Comparison of ENCODE assay signal across 10 mouse cellular contexts in the genomic region with DNA sequence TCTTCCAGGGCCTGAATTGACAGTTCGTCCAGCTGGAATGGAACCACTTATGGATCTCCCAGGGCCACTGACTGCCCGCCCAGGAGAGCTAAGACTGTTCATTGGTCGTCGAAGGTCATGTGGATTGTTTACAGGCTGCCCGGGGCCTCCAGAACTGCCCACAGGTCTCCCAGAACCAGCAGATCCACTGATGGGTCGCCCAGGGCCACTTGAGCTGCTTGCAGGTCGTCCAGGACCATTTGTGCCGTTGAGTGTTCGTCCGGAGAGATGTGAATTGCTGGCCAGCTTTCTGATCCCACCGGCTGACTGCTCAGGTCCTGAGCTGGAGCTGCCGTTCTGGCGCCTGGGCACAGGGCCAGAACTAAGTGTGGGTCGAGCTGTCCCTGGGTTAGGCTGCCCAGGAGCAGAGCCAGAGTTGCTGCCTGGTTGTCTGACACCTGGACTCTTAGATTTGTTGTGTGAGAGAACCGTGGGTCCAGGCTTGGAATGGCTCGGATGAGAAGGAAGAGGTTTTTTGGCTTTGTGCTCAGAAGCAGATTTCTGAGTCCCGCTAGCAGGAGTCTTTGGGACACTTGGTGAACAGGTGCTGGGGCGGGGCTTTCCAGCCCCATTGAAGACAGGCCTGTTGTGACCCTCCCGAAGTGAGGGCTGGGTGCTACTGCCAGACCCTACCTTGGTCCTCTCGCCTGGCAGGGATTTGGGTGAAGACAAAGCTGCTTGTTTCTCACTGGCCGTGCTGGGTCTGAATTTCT. TPM values are rescaled to one million over a fixed set of nuclear protein-coding genes. Genes with fewer than 3 reads are reported as not detected.
A peak's percentile ranks its signal among the peaks of the same experiment; 100 is the strongest.
DNase-seq lines count a peak whose midpoint lies in the region; ATAC-seq and TF ChIP-seq lines count a peak whose summit lies in the region.
"Had no signal": no experiment of that assay in that cellular context is flagged by ENCODE, and none has a peak within 500 bp of the region (broad histone marks: within the 10 kb centered on the region; RNA-seq: fewer than 3 reads in every experiment).

No protein-coding gene starts in this region.

- peaks cover 11% of the 10 kb centered on the region; the same call in 1 of the 2 replicates for H3K4me1 ChIP-seq in liver, adult 2 months (ENCODE audit: control insufficient read depth, insufficient read depth, low read length)
- peaks cover 3% of the 10 kb centered on the region; the same call in 1 of the 2 replicates for H3K4me1 ChIP-seq in stomach, postnatal 0 days (replicated peaks; ENCODE audit: control insufficient read depth, insufficient read depth)

- H3K27ac ChIP-seq in liver, adult 2 months (replicated peaks; ENCODE audit: insufficient read depth, low read depth, low read length): no peak overlapping the region
- no peak overlapping the region for H3K27ac ChIP-seq in stomach, postnatal 0 days (replicated peaks)
- H3K27ac ChIP-seq: hindbrain, embryonic 13.5 days had no signal

- TF ChIP-seq EP300 in stomach, postnatal 0 days (optimal IDR thresholded peaks at IDR 0.05): no peak

- no peak for TF ChIP-seq POLR2A in liver, adult 2 months (IDR thresholded peaks at IDR 0.05; ENCODE audit: extremely low read depth, insufficient read depth, low read length)

- H3K9me3 ChIP-seq in stomach, postnatal 0 days (ENCODE audit: control insufficient read depth, low read length): no peaks in the 10 kb centered on the region
- H3K9me3 ChIP-seq: hindbrain, embryonic 13.5 days had no signal

- no peak for TF ChIP-seq CTCF in liver, adult 2 months (IDR thresholded peaks at IDR 0.05; ENCODE audit: low read depth, low read length)
- no peak for TF ChIP-seq CTCF in stomach, postnatal 0 days (IDR thresholded peaks at IDR 0.05; ENCODE audit: low read depth)

- H3K27me3 ChIP-seq in liver, adult 2 months (ENCODE audit: control insufficient read depth, insufficient read depth, low read length): no peaks in the 10 kb centered on the region
- H3K27me3 ChIP-seq in stomach, postnatal 0 days (ENCODE audit: control insufficient read depth, insufficient read depth, low read length): no peaks in the 10 kb centered on the region
- H3K27me3 ChIP-seq: hindbrain, embryonic 13.5 days had no signal

- DNase-seq in liver, adult 2 months (ENCODE audit: extremely low read depth, low read depth, low spot score): peak; percentile 68
- DNase-seq in liver: no peak
- peak; percentile 73 to 76 for DNase-seq in cerebellum, postnatal 36 days
- DNase-seq in induced T-regulatory cell, adult 2 months (ENCODE audit: low read depth): peak; percentile 3
- no peak for DNase-seq in stomach, postnatal 0 days (ENCODE audit: low spot score)
- DNase-seq in lung, adult 18-20 months: no peak
- no peak for DNase-seq in natural killer cell, adult 2 months (ENCODE audit: low spot score in 2 of 2)
- DNase-seq: embryo, embryonic 11 days had no signal

- H3K4me3 ChIP-seq in liver, adult 2 months (ENCODE audit: insufficient read depth, low read depth, low read length): no peak overlapping the region
- H3K4me3 ChIP-seq in stomach, postnatal 0 days (ENCODE audit: low read depth, low read length): no peak overlapping the region
- H3K4me3 ChIP-seq: hindbrain, embryonic 13.5 days had no signal

- H3K9ac ChIP-seq in liver, adult 2 months (ENCODE audit: low read depth, low read length): no peak overlapping the region
- no peak overlapping the region for H3K9ac ChIP-seq in stomach, postnatal 0 days (ENCODE audit: low read length)
- H3K9ac ChIP-seq: hindbrain, embryonic 13.5 days had no signal

- no peak overlapping the region for H3K4me2 ChIP-seq in stomach, postnatal 0 days (replicated peaks; ENCODE audit: low read depth)
- H3K4me2 ChIP-seq: hindbrain, embryonic 13.5 days had no signal

- peaks cover 52% of the 10 kb centered on the region for H3K36me3 ChIP-seq in liver, adult 2 months (ENCODE audit: control insufficient read depth, insufficient read depth, low read length)
- H3K36me3 ChIP-seq in stomach, postnatal 0 days (ENCODE audit: control insufficient read depth, insufficient read depth, low read length): peaks cover 21% of the 10 kb centered on the region

- peaks cover 13% of the 10 kb centered on the region; the same call in 1 of the 2 replicates for H3K79me2 ChIP-seq in liver, adult 2 months (ENCODE audit: control insufficient read depth, insufficient read depth, low read length)

- WGBS in liver, adult 2 months: 59% methylated on average over 21 of the region's 21 CpGs
- WGBS in stomach, postnatal 0 days: 76% methylated on average over 21 of the region's 21 CpGs

- ATAC-seq in stomach, postnatal 0 days (ENCODE audit: low FRiP score, low TSS enrichment): peak; percentile 35; the same call in 1 of the 2 replicates
- ATAC-seq: lung, postnatal 0 days had no signal

RNA-seq across cellular contexts. Expression of gene Spty2d1, which starts 10.4 kb away (rescaled TPM):
- total RNA-seq in liver, adult 2 months (2014; rRNA removed): 7.5 and 7.6 TPM in 2 replicates
- polyA plus RNA-seq in liver, adult 2 months (2012; rRNA removed): 2.9 and 3.2 TPM in 2 replicates
- 11.0 and 11.8 TPM in 2 replicates for polyA plus RNA-seq in stomach, postnatal 0 days (2015; fragmentation: Nextera tagmentation; extraction: Ambion mirVana)

RNA-seq across cellular contexts. Expression of gene Gm9999, which starts 14.4 kb away (rescaled TPM):
- total RNA-seq in liver, adult 2 months (2014; rRNA removed): not detected in 2 replicates
- not detected in 2 replicates for polyA plus RNA-seq in liver, adult 2 months (2012; rRNA removed)
- polyA plus RNA-seq in stomach, postnatal 0 days (2015; fragmentation: Nextera tagmentation; extraction: Ambion mirVana): not detected in 2 replicates
- polyA plus RNA-seq: hindbrain, embryonic 13.5 days; lung, postnatal 0 days had no signal

RNA-seq across cellular contexts. Expression of gene Uevld, which starts 39.5 kb away (rescaled TPM):
- total RNA-seq in liver, adult 2 months (2014; rRNA removed): 9.8 and 10.2 TPM in 2 replicates
- 2.7 and 3.0 TPM in 2 replicates for polyA plus RNA-seq in liver, adult 2 months (2012; rRNA removed)
- 6.0 and 6.5 TPM in 2 replicates for polyA plus RNA-seq in stomach, postnatal 0 days (2015; fragmentation: Nextera tagmentation; extraction: Ambion mirVana)

RNA-seq across cellular contexts. Expression of gene Tmem86a, which starts 52.6 kb away (rescaled TPM):
- total RNA-seq in liver, adult 2 months (2014; rRNA removed): 5.7 and 7.0 TPM in 2 replicates
- polyA plus RNA-seq in liver, adult 2 months (2012; rRNA removed): 9.1 and 16.1 TPM in 2 replicates
- polyA plus RNA-seq in stomach, postnatal 0 days (2015; fragmentation: Nextera tagmentation; extraction: Ambion mirVana): 21.1 and 22.7 TPM in 2 replicates

Comparison
In these comparisons a context has a peak if more than half of its experiments do, and no peak if none do; other contexts are left out.
1. DNase-seq: peak in liver, adult 2 months (single experiment), cerebellum, postnatal 36 days (2 of 2) and induced T-regulatory cell, adult 2 months (single experiment); none in liver (single experiment), stomach, postnatal 0 days (single experiment), lung, adult 18-20 months (0 of 2) and natural killer cell, adult 2 months (0 of 2).